Mouse (Mus musculus): ENCODE measurements around the gene St13.

The St13 gene

DNA sequence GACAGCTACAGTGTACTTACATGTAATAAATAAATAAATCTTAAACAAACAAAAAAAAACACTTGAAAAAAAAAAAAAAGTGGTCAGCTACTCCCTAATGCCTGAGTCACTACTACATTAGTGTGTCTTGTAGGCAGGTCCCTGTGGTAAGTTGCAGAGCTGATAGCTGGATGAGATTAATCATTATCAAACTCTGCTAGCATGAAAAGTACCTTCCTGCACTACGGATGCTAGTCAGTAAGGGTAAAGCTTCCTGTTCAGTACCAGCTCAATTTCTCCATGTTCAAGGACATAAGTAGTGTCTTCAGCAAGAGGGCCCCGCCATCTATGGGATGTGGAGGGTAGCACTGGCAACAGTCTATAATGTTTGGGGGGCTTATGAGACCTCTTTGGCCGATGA, 85.9 kb downstream of the St13 start:
- no peak for DNase-seq

Data from cerebellum, postnatal 36 days (tissue).